Mouse (Mus musculus): Measurements from ENCODE around the gene Zfp787. TPM values are rescaled to one million over a fixed set of nuclear protein-coding genes. Genes with fewer than 3 reads are reported as not detected.

The Zfp787 gene
- polyA plus RNA-seq (2012; ENCODE audit: low replicate concordance) = 36.9 and 38.0 TPM in 2 replicates

DNA sequence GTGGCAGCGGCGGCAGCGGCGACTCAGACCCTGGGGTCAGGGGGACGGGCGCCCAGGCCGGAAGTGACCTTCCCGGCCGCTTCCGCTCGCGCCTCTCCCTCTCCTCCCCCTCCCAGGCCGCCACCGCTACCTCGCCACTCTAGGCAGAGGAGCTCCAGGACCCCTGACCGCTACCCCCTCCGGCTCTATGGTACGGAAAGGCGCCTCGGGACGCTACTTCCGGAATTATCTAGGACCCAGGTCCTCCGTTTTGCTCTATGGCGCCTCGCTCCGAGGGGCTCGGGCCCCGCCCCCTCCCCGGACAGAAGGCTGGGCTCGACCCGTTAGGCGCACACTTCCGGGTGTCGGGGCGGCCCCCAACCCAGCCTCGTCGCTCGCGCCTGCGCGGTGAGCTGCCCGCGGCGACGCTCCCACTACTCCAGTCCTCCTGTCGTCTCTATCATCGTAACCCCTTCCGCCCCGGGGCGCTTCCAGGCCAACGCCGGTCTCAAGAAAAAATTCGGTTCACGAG lies at the start of gene Zfp787:
TSS of gene Zfp787 (minus strand) at position 97 of the 511 bp plus-strand sequence.

DNA sequence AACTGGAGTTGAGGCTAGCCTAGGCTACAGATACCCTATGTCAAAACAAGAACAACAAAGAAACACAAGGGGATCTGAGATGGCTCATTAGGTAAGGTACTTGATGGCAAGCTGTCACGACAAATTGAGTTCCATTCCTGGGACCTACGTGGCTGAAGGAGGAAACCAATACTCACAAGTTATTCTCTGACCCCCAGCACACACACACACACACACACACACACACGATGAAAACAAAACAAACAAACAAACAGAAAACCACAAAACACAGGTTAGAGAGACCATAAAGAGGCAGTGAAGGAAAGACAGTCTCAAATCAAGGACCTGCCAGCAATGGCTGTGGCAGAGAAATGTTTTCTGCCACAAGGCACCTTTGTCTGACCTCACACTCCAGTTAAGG lies 41.0 kb upstream of the Zfp787 start, which contains the start of gene Galp:
TSS of gene Galp (plus strand) at position 301 of the 400 bp plus-strand sequence.

DNA sequence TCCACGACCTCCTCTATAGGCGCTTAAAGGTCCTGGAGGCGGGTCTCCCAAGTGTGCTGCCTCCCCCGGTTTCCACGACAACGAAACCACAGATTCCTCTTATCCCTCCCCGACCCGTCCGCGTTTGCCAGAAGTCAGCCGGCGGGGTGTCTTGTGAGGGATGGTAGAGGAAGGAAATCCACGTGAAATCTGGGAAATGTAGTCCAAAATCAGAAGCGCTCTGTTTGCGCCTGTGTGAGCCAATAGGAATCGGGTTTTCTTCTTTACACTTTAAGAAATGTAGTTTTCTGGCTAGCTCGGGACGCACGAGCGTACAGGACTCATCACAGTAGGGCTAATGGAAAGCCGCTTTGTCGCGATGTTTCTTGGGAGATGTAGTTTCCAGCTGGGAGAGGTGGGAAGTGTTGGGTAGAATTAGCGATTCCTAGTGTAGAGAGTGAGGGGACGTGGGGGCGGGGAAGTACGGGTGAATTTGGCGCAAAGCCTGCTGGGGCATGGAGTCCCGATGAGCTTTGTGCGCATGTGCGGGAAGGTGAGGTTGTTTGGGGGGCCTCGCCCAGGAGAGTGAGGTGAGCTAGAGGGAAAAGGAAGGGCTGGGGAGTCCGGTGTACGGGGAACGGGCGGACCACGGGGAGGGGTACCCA lies 16.3 kb upstream of the Zfp787 start, which contains the start of gene Zfp444:
TSS of gene Zfp444 (plus strand) at position 221 of the 644 bp plus-strand sequence.

Other genes starting within 250 kb of the Zfp787 start
- not detected in 2 replicates for gene Vmn1r65, start 145.0 kb downstream of the Zfp787 start, polyA plus RNA-seq (2012; ENCODE audit: low replicate concordance)
- not detected in 2 replicates for gene Nlrp4c, start 110.8 kb downstream of the Zfp787 start, polyA plus RNA-seq (2012; ENCODE audit: low replicate concordance)
- gene Zfp444, start 16.2 kb upstream of the Zfp787 start, polyA plus RNA-seq (2012; ENCODE audit: low replicate concordance) = 38.6 and 41.4 TPM in 2 replicates
- not detected in 2 replicates for gene Galp, start 41.1 kb upstream of the Zfp787 start, polyA plus RNA-seq (2012; ENCODE audit: low replicate concordance)
- gene Zscan5b, start 66.3 kb upstream of the Zfp787 start, polyA plus RNA-seq (2012; ENCODE audit: low replicate concordance) = not detected in 2 replicates
- gene Epp13, start 96.7 kb upstream of the Zfp787 start, polyA plus RNA-seq (2012; ENCODE audit: low replicate concordance) = not detected in 2 replicates
- gene Zfp667, start 130.6 kb upstream of the Zfp787 start, polyA plus RNA-seq (2012; ENCODE audit: low replicate concordance) = 0.45 and 0.68 TPM in 2 replicates
- 0.68 and 3.8 TPM in 2 replicates for gene Zfp583, start 175.3 kb upstream of the Zfp787 start, polyA plus RNA-seq (2012; ENCODE audit: low replicate concordance)
- gene Gm3854, start 187.8 kb upstream of the Zfp787 start, polyA plus RNA-seq (2012; ENCODE audit: low replicate concordance) = not detected in 2 replicates
- 0.30 TPM in 1 of 2 replicates, not detected in the other for gene Zfp78, start 207.3 kb upstream of the Zfp787 start, polyA plus RNA-seq (2012; ENCODE audit: low replicate concordance)
- 0.40 and 0.44 TPM in 2 replicates for gene Zfp28, start 227.3 kb upstream of the Zfp787 start, polyA plus RNA-seq (2012; ENCODE audit: low replicate concordance)
- gene Smim17, start 242.7 kb upstream of the Zfp787 start, polyA plus RNA-seq (2012; ENCODE audit: low replicate concordance) = not detected in 2 replicates